Comparison of ENCODE assay signal across 22 mouse cellular contexts in the genomic region with DNA sequence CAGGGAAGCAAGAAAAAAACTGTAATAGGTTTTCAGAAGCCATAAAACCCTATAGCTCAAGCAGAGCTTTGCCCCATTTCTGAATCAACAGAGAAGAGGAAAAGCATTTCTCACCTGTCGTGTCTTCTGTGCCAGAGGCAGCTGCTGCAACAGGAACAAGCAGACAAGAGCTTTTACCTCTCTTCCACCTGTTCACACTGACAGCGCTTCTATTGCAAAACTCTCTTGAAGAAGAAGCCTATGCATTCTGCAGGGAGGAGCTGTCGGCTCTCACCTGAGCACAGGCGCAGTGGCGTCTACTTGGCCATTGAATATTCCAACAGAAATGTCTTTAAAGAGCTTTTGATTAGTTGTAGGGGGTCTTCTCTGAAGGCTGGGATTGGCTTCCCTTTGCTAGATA. TPM values are rescaled to one million over a fixed set of nuclear protein-coding genes. Genes with fewer than 3 reads are reported as not detected.
DNase-seq lines count a peak whose midpoint lies in the region; ATAC-seq and TF ChIP-seq lines count a peak whose summit lies in the region.
"Had no signal": no experiment of that assay in that cellular context is flagged by ENCODE, and none has a peak within 500 bp of the region (broad histone marks: within the 10 kb centered on the region; RNA-seq: fewer than 3 reads in every experiment).

No protein-coding gene starts in this region.

- ATAC-seq in embryonic facial prominence, embryonic 15.5 days (ENCODE audit: insufficient number of reproducible peaks, low FRiP score, low TSS enrichment, low read depth), result no peak
- ATAC-seq in neural tube, embryonic 15.5 days (ENCODE audit: low FRiP score), result no peak
- ATAC-seq in hindbrain, embryonic 16.5 days, result no peak
- ATAC-seq: CD4-positive, CD25-positive, alpha-beta regulatory T cell, adult 4 months; forebrain, embryonic 14.5 days; intestine, postnatal 0 days had no signal

- WGBS in liver, adult 2 months, result 44% methylated on average over 5 of the region's 5 CpGs
- WGBS in embryonic facial prominence, embryonic 10.5 days, result 88% methylated on average over 5 of the region's 5 CpGs
- WGBS in embryonic facial prominence, embryonic 15.5 days, result 75% methylated on average over 5 of the region's 5 CpGs
- 88% methylated on average over 5 of the region's 5 CpGs for WGBS in neural tube, embryonic 15.5 days
- WGBS in hindbrain, embryonic 16.5 days, result 85% methylated on average over 5 of the region's 5 CpGs

- no peaks in the 10 kb centered on the region; the same call in 1 of the 2 replicates for H3K79me2 ChIP-seq in liver, adult 2 months (ENCODE audit: control insufficient read depth, insufficient read depth, low read length)

- peak; percentile 63 for DNase-seq in liver, adult 2 months (ENCODE audit: extremely low read depth, low read depth, low spot score)
- no peak for DNase-seq in liver
- no peak for DNase-seq in embryonic facial prominence, embryonic 10.5 days (ENCODE audit: low spot score)
- peak; percentile 25 for DNase-seq in yolk sac, embryonic 10.5 days (ENCODE audit: low spot score)
- DNase-seq: forebrain, postnatal 0 days had no signal

- peaks cover 14% of the 10 kb centered on the region for H3K4me1 ChIP-seq in liver, adult 2 months (ENCODE audit: control insufficient read depth, insufficient read depth, low read length)
- 0 out of 2 replicates have a peak, but pooled peaks cover 3% of the 10 kb centered on the region for H3K4me1 ChIP-seq in embryonic facial prominence, embryonic 10.5 days
- peaks cover 16% of the 10 kb centered on the region for H3K4me1 ChIP-seq in embryonic facial prominence, embryonic 15.5 days
- no peaks in the 10 kb centered on the region for H3K4me1 ChIP-seq in neural tube, embryonic 15.5 days
- H3K4me1 ChIP-seq in hindbrain, embryonic 16.5 days (ENCODE audit: control insufficient read depth, insufficient read depth, low read depth, low read length), result no peaks in the 10 kb centered on the region
- H3K4me1 ChIP-seq: embryonic facial prominence, embryonic 12.5 days; heart, embryonic 10.5 days; heart, embryonic 13.5 days had no signal

- peak overlapping the region; percentile 23 for H3K4me3 ChIP-seq in liver, adult 2 months (ENCODE audit: insufficient read depth, low read depth, low read length)
- no peak overlapping the region for H3K4me3 ChIP-seq in embryonic facial prominence, embryonic 10.5 days
- no peak overlapping the region for H3K4me3 ChIP-seq in embryonic facial prominence, embryonic 15.5 days (replicated peaks)
- H3K4me3 ChIP-seq in neural tube, embryonic 15.5 days (replicated peaks), result no peak overlapping the region
- no peak overlapping the region for H3K4me3 ChIP-seq in hindbrain, embryonic 16.5 days (ENCODE audit: low read length)
- H3K4me3 ChIP-seq: embryonic facial prominence, embryonic 12.5 days; heart, adult 2 months; heart, embryonic 10.5 days; heart, embryonic 13.5 days had no signal

- no peak overlapping the region for H3K4me2 ChIP-seq in embryonic facial prominence, embryonic 15.5 days (replicated peaks)
- no peak overlapping the region for H3K4me2 ChIP-seq in neural tube, embryonic 15.5 days
- H3K4me2 ChIP-seq in hindbrain, embryonic 16.5 days (ENCODE audit: low read length), result no peak overlapping the region
- H3K4me2 ChIP-seq: embryonic facial prominence, embryonic 12.5 days; heart, embryonic 13.5 days; hindbrain, embryonic 14.5 days had no signal

- no peaks in the 10 kb centered on the region for H3K9me3 ChIP-seq in embryonic facial prominence, embryonic 10.5 days
- H3K9me3 ChIP-seq in embryonic facial prominence, embryonic 15.5 days (replicated peaks), result no peaks in the 10 kb centered on the region
- H3K9me3 ChIP-seq in neural tube, embryonic 15.5 days (replicated peaks), result no peaks in the 10 kb centered on the region
- no peaks in the 10 kb centered on the region for H3K9me3 ChIP-seq in hindbrain, embryonic 16.5 days (ENCODE audit: control insufficient read depth, low read length)
- H3K9me3 ChIP-seq: embryonic facial prominence, embryonic 12.5 days; heart, embryonic 10.5 days; heart, embryonic 13.5 days had no signal

- no peaks in the 10 kb centered on the region for H3K27me3 ChIP-seq in liver, adult 2 months (ENCODE audit: control insufficient read depth, insufficient read depth, low read length)
- H3K27me3 ChIP-seq in embryonic facial prominence, embryonic 10.5 days (replicated peaks; ENCODE audit: low read depth, poor library complexity, severe bottlenecking), result no peaks in the 10 kb centered on the region
- H3K27me3 ChIP-seq in embryonic facial prominence, embryonic 15.5 days, result no peaks in the 10 kb centered on the region
- no peaks in the 10 kb centered on the region for H3K27me3 ChIP-seq in neural tube, embryonic 15.5 days (replicated peaks)
- H3K27me3 ChIP-seq in hindbrain, embryonic 16.5 days (replicated peaks; ENCODE audit: control insufficient read depth, insufficient read depth, low read length), result no peaks in the 10 kb centered on the region
- H3K27me3 ChIP-seq: embryonic facial prominence, embryonic 12.5 days; heart, embryonic 13.5 days had no signal

- H3K27ac ChIP-seq in liver, adult 2 months (replicated peaks; ENCODE audit: insufficient read depth, low read depth, low read length), result peak overlapping the region; percentile 87
- 0 out of 2 replicates have a peak overlapping the region, but pooled peaks have one; percentile 35 for H3K27ac ChIP-seq in embryonic facial prominence, embryonic 10.5 days (replicated peaks)
- H3K27ac ChIP-seq in embryonic facial prominence, embryonic 15.5 days (replicated peaks), result peak overlapping the region; percentile 48; the same call in 1 of the 2 replicates
- H3K27ac ChIP-seq in neural tube, embryonic 15.5 days (replicated peaks), result no peak overlapping the region
- H3K27ac ChIP-seq in hindbrain, embryonic 16.5 days (ENCODE audit: low read depth, low read length), result no peak overlapping the region
- H3K27ac ChIP-seq: embryonic facial prominence, embryonic 12.5 days; heart, adult 2 months; heart, embryonic 10.5 days; heart, embryonic 13.5 days; hindbrain, embryonic 14.5 days had no signal

- peak overlapping the region; percentile 31; the same call in 1 of the 2 replicates for H3K9ac ChIP-seq in liver, adult 2 months (ENCODE audit: low read depth, low read length)
- no peak overlapping the region for H3K9ac ChIP-seq in embryonic facial prominence, embryonic 15.5 days
- H3K9ac ChIP-seq in neural tube, embryonic 15.5 days (replicated peaks), result no peak overlapping the region
- no peak overlapping the region for H3K9ac ChIP-seq in hindbrain, embryonic 16.5 days (ENCODE audit: low read depth, low read length)
- H3K9ac ChIP-seq: embryonic facial prominence, embryonic 12.5 days; forebrain, postnatal 0 days; heart, embryonic 13.5 days; hindbrain, embryonic 14.5 days had no signal

- no peak for TF ChIP-seq CTCF in liver, adult 2 months (IDR thresholded peaks at IDR 0.05; ENCODE audit: low read depth, low read length)

- no peak for TF ChIP-seq POLR2A in liver, adult 2 months (IDR thresholded peaks at IDR 0.05; ENCODE audit: extremely low read depth, insufficient read depth, low read length)

- no peaks in the 10 kb centered on the region for H3K36me3 ChIP-seq in liver, adult 2 months (ENCODE audit: control insufficient read depth, insufficient read depth, low read length)
- H3K36me3 ChIP-seq in embryonic facial prominence, embryonic 10.5 days (replicated peaks), result no peaks in the 10 kb centered on the region
- H3K36me3 ChIP-seq in embryonic facial prominence, embryonic 15.5 days, result no peaks in the 10 kb centered on the region
- no peaks in the 10 kb centered on the region for H3K36me3 ChIP-seq in neural tube, embryonic 15.5 days
- no peaks in the 10 kb centered on the region for H3K36me3 ChIP-seq in hindbrain, embryonic 16.5 days (ENCODE audit: control insufficient read depth, insufficient read depth, low read length)
- H3K36me3 ChIP-seq: embryonic facial prominence, embryonic 12.5 days; heart, embryonic 10.5 days; heart, embryonic 13.5 days had no signal

RNA-seq across cellular contexts. Expression of gene Bbox1, which starts 0.3 kb away (rescaled TPM):
- total RNA-seq in liver, adult 2 months (2014; rRNA removed), result 112 and 168 TPM in 2 replicates
- polyA plus RNA-seq in liver, adult 2 months (2012; rRNA removed), result 37.7 and 42.4 TPM in 2 replicates
- polyA plus RNA-seq in embryonic facial prominence, embryonic 10.5 days (2016; fragmentation: Nextera tagmentation; extraction: Ambion mirVana), result 0.11 TPM in 1 of 2 replicates, not detected in the other
- 1.6 and 1.8 TPM in 2 replicates for polyA plus RNA-seq in embryonic facial prominence, embryonic 15.5 days (2015; fragmentation: Nextera tagmentation; extraction: Ambion mirVana)
- 0.47 and 0.79 TPM in 2 replicates for polyA plus RNA-seq in neural tube, embryonic 15.5 days (2015; fragmentation: Nextera tagmentation; extraction: Ambion mirVana)
- polyA plus RNA-seq in hindbrain, embryonic 16.5 days (2015; fragmentation: Nextera tagmentation; extraction: Ambion mirVana), result 0.32 and 0.39 TPM in 2 replicates
- total RNA-seq: granulocyte monocyte progenitor cell, adult 5-6 weeks; MEL had no signal
- polyA plus RNA-seq: adrenal gland, adult 2 months; C2C12; CD4-positive, CD25-positive, alpha-beta regulatory T cell, adult 4 months; forebrain, embryonic 11.5 days; heart, embryonic 13.5 days; hindbrain, embryonic 11.5 days had no signal

RNA-seq across cellular contexts. Expression of gene Fibin, which starts 48.9 kb away (rescaled TPM):
- total RNA-seq in liver, adult 2 months (2014; rRNA removed), result 1.0 and 1.1 TPM in 2 replicates
- polyA plus RNA-seq in liver, adult 2 months (2012; rRNA removed), result 0.37 and 0.38 TPM in 2 replicates
- polyA plus RNA-seq in embryonic facial prominence, embryonic 10.5 days (2016; fragmentation: Nextera tagmentation; extraction: Ambion mirVana), result 1.7 and 4.7 TPM in 2 replicates
- polyA plus RNA-seq in embryonic facial prominence, embryonic 15.5 days (2015; fragmentation: Nextera tagmentation; extraction: Ambion mirVana), result 101 and 112 TPM in 2 replicates
- 15.5 and 16.7 TPM in 2 replicates for polyA plus RNA-seq in neural tube, embryonic 15.5 days (2015; fragmentation: Nextera tagmentation; extraction: Ambion mirVana)
- 9.4 and 10.7 TPM in 2 replicates for polyA plus RNA-seq in hindbrain, embryonic 16.5 days (2015; fragmentation: Nextera tagmentation; extraction: Ambion mirVana)
- total RNA-seq: granulocyte monocyte progenitor cell, adult 5-6 weeks; MEL had no signal
- polyA plus RNA-seq: CD4-positive, CD25-positive, alpha-beta regulatory T cell, adult 4 months had no signal

Comparison
In these comparisons a context has a peak if more than half of its experiments do, and no peak if none do; other contexts are left out.
1. DNase-seq: peak in liver, adult 2 months (single experiment) and yolk sac, embryonic 10.5 days (single experiment); none in liver (single experiment) and embryonic facial prominence, embryonic 10.5 days (single experiment).
2. H3K27ac ChIP-seq: peak in liver, adult 2 months (single experiment), embryonic facial prominence, embryonic 10.5 days (single experiment) and embryonic facial prominence, embryonic 15.5 days (single experiment); none in neural tube, embryonic 15.5 days (single experiment) and hindbrain, embryonic 16.5 days (single experiment).
3. RNA of gene Bbox1, which starts 0.3 kb away (polyA plus RNA-seq): 37.7 to 42.4 TPM in liver, adult 2 months; 1.6 to 1.8 TPM in embryonic facial prominence, embryonic 15.5 days, 0.47 to 0.79 TPM in neural tube, embryonic 15.5 days, 0.32 to 0.39 TPM in hindbrain, embryonic 16.5 days and 0.11 TPM in embryonic facial prominence, embryonic 10.5 days; every median in the first group is over 10 times any median in the second.